Mouse (Mus musculus) cortical plate, adult 2 months (tissue): ENCODE measurements around the gene Ezh1.

Source experiments
- CTCF ChIP-seq: fragments of 200-500 bp; IDR thresholded peaks from 2 replicates; pipeline ENCODE4 v1.5.1; 2011; ENCODE audit warnings: mild to moderate bottlenecking, control low read depth, low read length; ENCODE audit not compliant: insufficient read depth; ENCODE audit errors: extremely low read depth
- POLR2A ChIP-seq: fragments of 200-500 bp; IDR thresholded peaks from 2 replicates; pipeline ENCODE4 v1.6.1; 2011; ENCODE audit warnings: mild to moderate bottlenecking, low read length, control low read depth; ENCODE audit not compliant: insufficient read depth; ENCODE audit errors: extremely low read depth

GRCm38 (mm10) chr11:101251031-101251430, 24.8 kb upstream of the Ezh1 start:
- TF ChIP-seq POLR2A (no peak), CTCF (no peak)
